Mouse (Mus musculus): Measurements from ENCODE around the gene Snx30.
"Not testable (repeated sequence)": the region's sequence is repeated elsewhere in the genome, so short reads cannot be mapped to it uniquely, and the experiment has no call there.

Snx30 gene

DNA sequence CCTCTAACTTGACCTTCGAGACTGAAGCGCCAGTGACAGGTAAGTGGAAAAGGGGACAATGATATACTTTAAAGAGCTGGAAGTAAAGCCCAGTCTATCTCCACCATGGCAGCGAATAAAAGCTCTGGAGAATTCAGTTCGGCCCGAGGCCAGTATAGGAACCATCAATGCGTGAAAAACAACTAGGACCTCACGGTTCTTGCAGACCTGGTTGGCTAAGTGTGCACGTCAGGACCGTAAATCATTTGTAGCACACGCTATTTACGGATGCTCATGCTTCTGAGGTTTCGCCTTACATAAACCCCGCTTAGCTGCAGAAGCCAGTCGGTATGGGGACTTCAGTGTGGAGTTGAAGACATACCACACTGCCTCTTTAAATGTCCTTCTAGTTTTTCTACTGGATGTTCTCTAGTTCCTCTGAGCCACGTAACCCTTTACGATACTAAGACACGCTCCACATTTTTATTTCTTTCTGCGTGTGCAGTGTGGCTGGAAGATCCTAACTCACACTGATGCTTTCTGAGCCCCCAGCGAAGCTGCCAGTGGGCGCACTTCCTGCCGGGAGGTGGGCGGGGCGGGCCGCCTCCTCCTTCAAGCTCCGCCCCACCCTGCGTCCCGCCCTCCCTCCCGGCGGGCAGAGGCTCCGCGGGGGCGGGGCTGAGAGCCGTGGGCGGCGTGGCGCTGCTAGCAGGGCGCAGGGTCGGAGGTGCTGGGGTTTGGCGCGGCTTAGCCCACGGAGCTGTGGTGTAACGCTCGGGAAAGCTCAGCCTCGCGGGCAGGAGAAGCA, at the start of gene Snx30:
Gene Snx30, plus strand, starts transcription at position 660 of the 787 bp plus-strand sequence.
- DNase-seq (ENCODE audit: low spot score in 2 of 2): peak; percentile 88 to 93

- DNase-seq (ENCODE audit: low spot score in 2 of 2): no peak
These were observed 49.1 kb upstream of the Snx30 start for GRCm38 (mm10) chr4:59756332-59757082.

- DNase-seq (ENCODE audit: low spot score in 2 of 2): no peak
These were observed 47.9 kb upstream of the Snx30 start for GRCm38 (mm10) chr4:59757452-59758435.

GRCm38 (mm10) chr4:59760016-59760415, 45.6 kb upstream of the Snx30 start:
- no peak for DNase-seq (ENCODE audit: low spot score in 2 of 2)

DNA sequence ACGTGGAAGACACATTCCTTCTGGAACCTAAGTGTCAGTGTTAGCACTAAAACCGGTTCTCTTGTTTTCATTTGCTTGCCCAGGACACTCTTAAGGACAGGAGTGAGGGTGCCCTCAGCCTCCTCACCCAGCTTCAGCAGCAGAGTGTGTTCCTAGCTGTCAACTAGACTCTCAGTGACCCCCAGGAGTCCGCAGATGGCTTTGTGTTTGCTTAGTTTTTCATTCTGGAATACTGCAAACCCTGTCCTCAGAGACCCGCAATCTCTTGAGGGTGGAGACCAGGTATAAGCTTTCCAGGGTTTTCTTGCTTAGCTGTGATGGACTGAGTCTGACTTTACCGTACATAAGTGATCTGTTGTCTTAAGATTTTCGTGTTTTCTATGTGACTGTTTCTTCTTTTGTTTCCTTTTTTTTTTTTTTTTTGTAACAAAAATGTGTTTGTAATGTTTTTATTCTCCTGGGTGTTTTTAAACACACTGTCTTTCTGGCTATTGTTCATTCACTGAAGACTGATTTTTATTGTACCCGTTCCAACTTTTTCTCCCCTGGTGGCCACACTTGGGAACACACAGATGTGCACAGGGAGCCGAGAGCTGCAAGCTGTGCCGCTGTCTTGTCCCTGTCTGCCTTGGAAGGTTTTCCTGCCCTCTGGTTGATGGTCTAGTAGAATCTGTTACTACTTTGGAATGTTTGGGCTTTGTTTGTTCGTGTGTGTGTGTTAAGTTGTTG, 44.8 kb upstream of the Snx30 start:
- DNase-seq (ENCODE audit: low spot score in 2 of 2): peak in 1 of 2 experiments; percentile 45

GRCm38 (mm10) chr4:59761365-59761729, 44.3 kb upstream of the Snx30 start:
- DNase-seq (ENCODE audit: low spot score in 2 of 2): no peak

GRCm38 (mm10) chr4:59764950-59765349, 40.7 kb upstream of the Snx30 start:
- DNase-seq (ENCODE audit: low spot score in 2 of 2): no peak

DNA sequence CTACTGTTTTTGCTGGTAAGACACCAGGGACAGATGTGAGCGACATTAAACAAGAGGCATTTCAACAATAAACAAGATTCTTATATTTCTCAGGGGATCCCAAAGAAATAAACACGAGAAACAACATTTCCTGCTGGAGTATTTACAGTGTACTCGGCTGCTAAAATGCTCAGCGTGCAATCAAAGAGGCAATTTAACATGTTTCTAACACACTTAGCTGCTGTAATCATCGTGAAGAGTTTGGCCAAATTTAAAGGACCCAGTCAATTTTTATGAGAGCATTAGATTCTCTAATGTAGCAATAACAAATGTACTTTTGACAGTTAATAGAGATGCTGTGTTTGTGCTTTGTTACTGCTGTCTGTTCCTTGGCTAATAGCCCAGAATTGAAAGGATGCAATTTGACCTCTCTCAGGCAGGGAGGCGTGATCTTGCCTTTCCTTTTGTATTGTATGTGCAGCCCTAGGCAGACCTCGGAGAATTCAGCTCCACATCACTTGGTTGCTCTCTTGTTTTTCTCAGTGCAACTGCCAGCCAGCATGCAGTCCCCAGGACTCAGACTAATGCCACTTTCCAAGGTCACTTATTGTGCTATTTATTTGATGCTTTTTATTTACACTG, 40.1 kb upstream of the Snx30 start:
- DNase-seq (ENCODE audit: low spot score in 2 of 2): no peak

- no peak for DNase-seq (ENCODE audit: low spot score in 2 of 2)
These were observed 37.9 kb upstream of the Snx30 start for GRCm38 (mm10) chr4:59767717-59768116.

DNA sequence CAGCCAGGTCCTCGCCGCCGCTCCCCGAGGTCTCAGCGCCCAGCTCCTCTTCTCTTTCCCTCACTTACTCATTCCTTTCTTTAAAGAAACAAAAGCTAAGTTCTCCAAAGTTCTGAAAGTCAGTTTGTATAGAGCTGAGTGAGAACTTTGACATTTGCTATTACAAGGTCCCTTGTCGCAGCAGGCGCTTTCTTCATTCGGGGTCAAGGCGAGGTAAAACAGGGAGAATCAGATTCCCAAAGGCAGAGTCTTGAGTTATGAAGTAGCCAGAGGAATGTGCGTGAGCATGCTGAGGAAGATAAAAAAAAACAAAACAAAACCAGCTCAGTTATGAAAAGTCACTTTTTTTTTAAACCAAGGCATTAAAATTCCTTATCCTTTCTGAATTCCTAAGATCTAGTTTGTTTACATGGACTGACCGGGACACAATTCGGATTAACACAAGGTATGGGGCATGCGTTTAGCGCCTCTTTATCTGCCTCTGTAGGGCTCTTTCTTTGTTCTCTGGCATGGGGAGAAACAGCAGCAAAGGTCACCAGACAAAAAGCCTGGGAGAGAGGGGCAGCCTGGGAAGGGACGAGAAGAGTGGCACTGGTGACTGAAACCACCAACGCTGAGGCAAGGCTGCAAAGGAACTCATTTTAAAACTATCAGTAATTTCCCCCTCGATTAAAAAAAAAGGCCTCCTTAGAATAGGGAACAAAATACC, 33.3 kb upstream of the Snx30 start:
- no peak for DNase-seq (ENCODE audit: low spot score in 2 of 2)

GRCm38 (mm10) chr4:59777828-59778227, 27.8 kb upstream of the Snx30 start:
- no peak for DNase-seq (ENCODE audit: low spot score in 2 of 2)

GRCm38 (mm10) chr4:59780568-59780967, 25.1 kb upstream of the Snx30 start:
- no peak for DNase-seq (ENCODE audit: low spot score in 2 of 2)

DNA sequence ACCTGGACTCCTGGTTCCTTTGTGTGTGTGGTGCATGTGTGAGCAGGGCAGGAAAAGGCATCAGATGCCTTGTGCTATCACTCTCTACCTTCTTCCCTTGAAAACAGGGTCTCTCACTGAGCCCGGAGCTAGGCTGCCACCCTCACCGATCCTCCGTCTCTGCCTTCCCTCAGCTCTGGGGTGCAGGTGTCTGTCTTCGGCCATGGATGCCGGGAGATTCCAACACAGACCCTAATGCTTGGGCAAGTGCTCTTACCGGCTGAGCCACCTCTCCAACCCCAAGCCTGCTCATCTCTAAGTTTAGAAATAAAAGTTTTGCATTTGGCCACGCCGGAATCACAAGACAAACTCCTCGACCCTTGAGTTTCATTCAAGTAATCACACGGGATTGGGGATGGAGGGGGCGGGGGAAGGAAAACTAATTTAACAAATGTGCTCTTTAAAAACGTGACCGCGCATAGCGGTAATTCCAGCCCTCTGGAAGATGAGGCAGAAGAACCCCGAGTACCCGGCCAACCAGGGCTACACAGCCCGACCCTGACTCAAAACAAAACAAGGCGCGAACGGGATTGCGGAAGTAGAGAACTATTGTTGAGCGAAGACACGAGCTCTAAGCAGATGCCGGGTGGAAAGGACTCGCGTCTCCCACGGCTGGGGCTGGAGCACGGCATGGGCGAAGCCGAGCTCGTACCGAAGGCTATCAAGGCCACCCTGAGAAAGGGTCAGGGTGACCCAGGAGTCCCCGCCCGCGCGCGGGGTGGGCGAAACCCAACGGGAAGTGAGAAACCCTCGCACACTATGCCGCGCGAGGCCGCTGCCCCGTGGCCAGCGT, 22.6 kb upstream of the Snx30 start:
- DNase-seq (ENCODE audit: low spot score in 2 of 2): peak in 1 of 2 experiments; percentile 24

DNA sequence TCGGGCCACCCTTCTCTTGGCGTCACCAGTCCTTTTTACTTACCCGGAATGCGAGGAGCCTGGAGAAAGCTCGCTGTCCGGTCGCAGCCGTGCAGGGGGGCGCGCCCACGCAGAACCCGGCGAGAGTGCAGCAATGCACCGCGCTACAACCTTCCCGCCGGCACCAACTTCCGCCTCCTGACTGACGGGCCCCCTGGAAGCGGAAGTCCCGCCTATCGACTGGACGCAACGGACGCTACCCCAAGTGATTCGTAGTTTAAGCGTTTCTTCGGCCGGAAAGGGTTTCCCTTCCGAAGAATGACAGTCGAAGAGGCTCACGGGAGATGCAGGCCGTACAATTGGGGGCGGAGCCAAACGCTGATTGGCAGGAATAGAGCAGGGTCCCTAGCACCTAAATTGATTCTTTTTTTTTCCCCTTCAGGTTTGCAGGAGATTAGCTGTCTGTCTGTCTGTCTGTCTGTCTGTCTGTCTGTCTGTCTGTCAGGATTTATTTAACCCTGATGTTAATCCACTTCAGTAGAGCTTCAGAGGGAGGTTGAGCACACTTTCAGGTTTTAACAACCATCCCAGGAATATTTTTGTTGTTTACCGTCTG, 21.9 kb upstream of the Snx30 start:
- peak; percentile 88 to 96 for DNase-seq (ENCODE audit: low spot score in 2 of 2)

- no peak for DNase-seq (ENCODE audit: low spot score in 2 of 2)
These were observed 20.2 kb upstream of the Snx30 start for GRCm38 (mm10) chr4:59785412-59785811.

DNA sequence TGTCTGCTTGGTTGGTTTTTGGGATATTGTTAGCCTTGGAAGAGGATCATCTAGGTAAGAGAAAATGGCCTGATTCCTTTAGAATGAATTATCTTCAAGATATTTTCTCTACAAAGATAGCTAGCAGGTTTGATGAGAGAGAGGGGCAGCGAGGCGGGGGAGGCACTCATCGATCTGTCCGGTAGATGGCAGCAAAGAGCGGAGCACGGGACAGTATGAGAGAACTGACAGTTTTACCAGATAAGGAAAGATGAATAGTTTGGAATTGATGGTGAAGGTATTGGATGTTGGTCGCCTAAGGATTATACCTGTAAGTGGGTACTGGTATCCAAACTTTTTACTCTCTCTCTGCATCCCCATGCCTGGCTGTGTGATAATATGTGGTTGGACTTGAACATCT, 19.0 kb upstream of the Snx30 start:
- DNase-seq (ENCODE audit: low spot score in 2 of 2): peak; percentile 72 to 86

DNA sequence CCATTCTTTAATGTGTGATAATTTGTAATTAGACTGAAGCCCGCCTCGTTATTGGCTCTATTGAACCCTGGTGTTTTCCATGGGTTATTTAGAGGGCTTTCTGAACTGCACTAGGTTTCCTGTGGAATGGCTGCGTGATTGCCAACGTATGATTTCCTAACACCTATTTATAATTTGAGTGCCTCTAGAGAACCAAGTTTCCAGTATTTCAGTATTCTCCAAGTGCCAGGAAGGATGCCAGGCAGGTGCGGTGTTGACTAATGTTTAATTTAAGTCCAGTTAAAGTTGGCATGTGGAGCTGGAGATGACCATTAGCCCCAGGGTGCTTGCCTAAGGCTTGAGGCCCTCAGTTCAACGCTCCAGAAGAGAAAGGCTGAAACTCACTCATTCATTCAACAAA, 18.5 kb upstream of the Snx30 start:
- no peak for DNase-seq (ENCODE audit: low spot score in 2 of 2)

- no peak for DNase-seq (ENCODE audit: low spot score in 2 of 2)
These were observed 16.6 kb upstream of the Snx30 start for GRCm38 (mm10) chr4:59789015-59789414.

GRCm38 (mm10) chr4:59793626-59794025, 12.0 kb upstream of the Snx30 start:
- DNase-seq (ENCODE audit: low spot score in 2 of 2): not testable (repeated sequence)

Data from spleen, postnatal 10 days (tissue).